Mouse (Mus musculus): ENCODE data around the gene Ntmt1. TPM values are rescaled to one million over a fixed set of nuclear protein-coding genes. Genes with fewer than 3 reads are reported as not detected.
A peak's percentile ranks its signal among the peaks of the same experiment; 100 is the strongest.

Gene Ntmt1
- polyA plus RNA-seq, 1 experiment from 2014 or later = 90.0 TPM

DNA sequence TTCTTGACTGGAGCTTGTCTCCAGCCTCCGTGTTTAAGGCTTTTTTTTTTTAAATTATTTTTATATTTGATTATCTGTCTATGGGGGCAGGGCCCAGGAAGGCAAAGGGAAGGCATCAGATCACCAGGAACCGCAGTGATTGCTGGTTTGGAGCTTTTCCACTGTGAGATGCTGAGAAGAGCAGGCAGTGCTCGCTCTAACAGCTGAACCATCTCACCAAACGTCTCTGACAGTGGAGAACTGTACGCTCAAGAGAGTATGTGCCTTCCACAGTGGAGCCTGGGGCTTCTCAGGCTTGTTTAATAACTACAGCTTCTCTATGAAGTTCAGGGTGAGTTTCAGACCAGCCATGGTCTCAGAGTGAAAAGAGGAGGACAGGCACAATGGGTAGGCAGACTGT lies 1.9 kb downstream of the Ntmt1 start:
- Histone ChIP-seq H3K9me3 (replicated peaks; ENCODE audit: control insufficient read depth, low read length) (no peaks in the 10 kb centered on the region), H3K27me3 (ENCODE audit: control insufficient read depth, insufficient read depth, low read length) (no peaks in the 10 kb centered on the region), H3K4me2 (ENCODE audit: low read depth, low read length) (peak overlapping the region; percentile 38), H3K9ac (ENCODE audit: low read length) (0 out of 2 replicates have a peak overlapping the region, but pooled peaks have one; percentile 1), H3K4me1 (ENCODE audit: control insufficient read depth, insufficient read depth, low read length) (peaks cover 17% of the 10 kb centered on the region), H3K27ac (ENCODE audit: low read length) (no peak overlapping the region), H3K36me3 (ENCODE audit: control insufficient read depth, insufficient read depth) (peaks cover 6% of the 10 kb centered on the region; the same call in 1 of the 2 replicates), H3K4me3 (ENCODE audit: low read length) (no peak overlapping the region)
- 66% methylated on average over 5 of the region's 5 CpGs for WGBS
- ATAC-seq (replicated peaks; ENCODE audit: extremely low read depth, insufficient read depth, low FRiP score) = no peak

DNA sequence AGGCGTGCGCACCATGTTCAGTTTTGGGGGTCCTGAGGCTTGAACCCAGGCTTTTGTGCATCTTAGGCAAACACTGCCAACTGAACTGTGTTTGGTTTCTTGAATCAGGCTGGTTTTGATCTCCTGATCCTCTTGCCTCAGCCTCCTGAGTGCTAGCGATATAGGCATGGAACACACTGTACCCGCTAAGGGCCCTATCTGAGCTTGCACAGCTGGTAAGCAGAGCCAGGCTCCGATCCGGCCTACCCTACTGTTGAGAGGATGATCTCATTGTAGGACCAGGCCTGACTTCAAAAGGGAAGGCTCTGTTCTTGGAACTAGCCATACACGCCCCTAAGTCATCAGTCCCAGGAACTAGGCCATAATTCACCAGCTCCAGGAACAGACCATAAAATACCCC lies 2.9 kb downstream of the Ntmt1 start:
- H3K36me3 ChIP-seq (ENCODE audit: control insufficient read depth, insufficient read depth) = peaks cover 10% of the 10 kb centered on the region
- H3K4me3 ChIP-seq (ENCODE audit: low read length) = no peak overlapping the region
- no peaks in the 10 kb centered on the region for H3K9me3 ChIP-seq (replicated peaks; ENCODE audit: control insufficient read depth, low read length)
- H3K27me3 ChIP-seq (ENCODE audit: control insufficient read depth, insufficient read depth, low read length) = no peaks in the 10 kb centered on the region
- ATAC-seq (replicated peaks; ENCODE audit: extremely low read depth, insufficient read depth, low FRiP score) = no peak
- WGBS = 78% methylated on average over 7 of the region's 7 CpGs
- no peak overlapping the region for H3K9ac ChIP-seq (ENCODE audit: low read length)
- peaks cover 17% of the 10 kb centered on the region for H3K4me1 ChIP-seq (ENCODE audit: control insufficient read depth, insufficient read depth, low read length)
- no peak overlapping the region for H3K27ac ChIP-seq (ENCODE audit: low read length)
- H3K4me2 ChIP-seq (ENCODE audit: low read depth, low read length) = no peak overlapping the region

DNA sequence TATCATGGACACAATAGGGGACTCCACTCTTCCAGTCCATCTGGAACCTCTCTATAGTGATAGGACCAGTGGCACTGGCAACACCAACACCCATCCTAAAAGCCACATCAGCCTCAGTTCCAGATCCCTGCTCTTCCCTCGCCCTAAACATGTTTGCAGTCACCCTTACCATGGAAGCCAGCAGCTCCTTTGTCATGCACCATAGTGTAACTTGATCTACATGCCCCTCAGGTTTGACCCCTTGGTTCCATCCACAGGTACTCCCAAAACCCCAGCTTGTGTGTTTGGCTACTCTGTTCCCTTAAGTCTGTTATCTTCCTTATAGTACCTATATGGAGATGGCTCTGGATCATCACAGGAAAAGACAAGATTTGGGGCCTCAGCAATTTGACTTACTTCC lies 8.8 kb downstream of the Ntmt1 start:
- H3K4me1 ChIP-seq (ENCODE audit: control insufficient read depth, insufficient read depth, low read length) = no peaks in the 10 kb centered on the region; the same call in 1 of the 2 replicates
- no peak overlapping the region for H3K4me2 ChIP-seq (ENCODE audit: low read depth, low read length)
- peaks cover 32% of the 10 kb centered on the region for H3K36me3 ChIP-seq (ENCODE audit: control insufficient read depth, insufficient read depth)
- ATAC-seq (replicated peaks; ENCODE audit: extremely low read depth, insufficient read depth, low FRiP score) = no peak
- H3K9ac ChIP-seq (ENCODE audit: low read length) = no peak overlapping the region
- no peak overlapping the region for H3K4me3 ChIP-seq (ENCODE audit: low read length)
- no peaks in the 10 kb centered on the region for H3K27me3 ChIP-seq (ENCODE audit: control insufficient read depth, insufficient read depth, low read length)
- WGBS = 91% methylated on average over 1 of the region's 1 CpGs
- H3K9me3 ChIP-seq (replicated peaks; ENCODE audit: control insufficient read depth, low read length) = peaks cover 6% of the 10 kb centered on the region
- H3K27ac ChIP-seq (ENCODE audit: low read length) = no peak overlapping the region

DNA sequence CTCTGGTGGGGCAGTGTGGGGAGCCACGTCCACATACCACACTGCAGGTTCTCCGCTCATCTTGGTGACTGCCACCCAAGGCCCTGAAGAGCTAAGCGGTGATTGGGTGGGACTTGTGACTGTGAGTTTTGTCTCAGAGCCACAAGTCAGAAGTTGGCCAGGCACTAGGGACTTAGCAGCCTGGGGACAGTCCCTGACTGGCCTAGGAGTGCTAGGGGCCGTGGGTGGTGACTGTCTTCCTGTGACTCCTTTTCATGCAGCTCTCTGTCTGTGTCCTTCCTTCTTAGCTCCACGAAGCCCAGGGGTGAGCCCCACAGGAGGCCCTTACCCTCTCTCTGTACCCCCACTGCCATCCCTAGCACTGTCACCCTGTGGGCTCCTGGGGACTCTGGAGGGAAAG lies 12.2 kb downstream of the Ntmt1 start:
- Histone ChIP-seq H3K36me3 (ENCODE audit: control insufficient read depth, insufficient read depth) (peaks cover 51% of the 10 kb centered on the region), H3K9ac (ENCODE audit: low read length) (0 out of 2 replicates have a peak overlapping the region, but pooled peaks have one; percentile 9), H3K27me3 (ENCODE audit: control insufficient read depth, insufficient read depth, low read length) (no peaks in the 10 kb centered on the region), H3K4me3 (ENCODE audit: low read length) (no peak overlapping the region), H3K9me3 (replicated peaks; ENCODE audit: control insufficient read depth, low read length) (peaks cover 6% of the 10 kb centered on the region), H3K27ac (ENCODE audit: low read length) (0 out of 2 replicates have a peak overlapping the region, but pooled peaks have one; percentile 12), H3K4me1 (ENCODE audit: control insufficient read depth, insufficient read depth, low read length) (peaks cover 8% of the 10 kb centered on the region; the same call in 1 of the 2 replicates), H3K4me2 (ENCODE audit: low read depth, low read length) (no peak overlapping the region)
- no peak for ATAC-seq (replicated peaks; ENCODE audit: extremely low read depth, insufficient read depth, low FRiP score)
- 85% methylated on average over 5 of the region's 5 CpGs for WGBS

DNA sequence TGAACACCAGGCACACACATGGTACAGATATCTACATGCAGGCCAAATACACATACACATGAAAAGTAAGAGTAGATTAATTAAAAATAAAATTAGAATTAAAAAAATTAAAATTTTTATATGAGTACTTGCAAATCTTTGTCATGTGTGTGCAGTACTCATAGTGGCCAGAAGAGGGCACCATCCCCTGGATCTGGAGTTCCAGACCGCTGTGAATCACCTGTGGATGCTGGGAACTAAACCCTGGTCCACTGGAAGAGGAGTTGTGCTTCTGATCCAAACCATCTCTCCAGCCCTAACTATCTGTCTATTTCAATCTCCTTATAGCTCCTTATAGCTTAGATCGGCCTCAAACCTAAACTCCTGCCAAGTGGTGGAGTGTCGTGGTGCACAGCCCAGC lies 13.4 kb downstream of the Ntmt1 start:
- Histone ChIP-seq H3K9ac (ENCODE audit: low read length) (no peak overlapping the region), H3K27ac (ENCODE audit: low read length) (no peak overlapping the region), H3K27me3 (ENCODE audit: control insufficient read depth, insufficient read depth, low read length) (no peaks in the 10 kb centered on the region), H3K9me3 (replicated peaks; ENCODE audit: control insufficient read depth, low read length) (peaks cover 6% of the 10 kb centered on the region), H3K36me3 (ENCODE audit: control insufficient read depth, insufficient read depth) (peaks cover 54% of the 10 kb centered on the region), H3K4me1 (ENCODE audit: control insufficient read depth, insufficient read depth, low read length) (peaks cover 8% of the 10 kb centered on the region; the same call in 1 of the 2 replicates), H3K4me2 (ENCODE audit: low read depth, low read length) (no peak overlapping the region), H3K4me3 (ENCODE audit: low read length) (no peak overlapping the region)
- WGBS = 92% methylated on average over 3 of the region's 3 CpGs
- no peak for ATAC-seq (replicated peaks; ENCODE audit: extremely low read depth, insufficient read depth, low FRiP score)

DNA sequence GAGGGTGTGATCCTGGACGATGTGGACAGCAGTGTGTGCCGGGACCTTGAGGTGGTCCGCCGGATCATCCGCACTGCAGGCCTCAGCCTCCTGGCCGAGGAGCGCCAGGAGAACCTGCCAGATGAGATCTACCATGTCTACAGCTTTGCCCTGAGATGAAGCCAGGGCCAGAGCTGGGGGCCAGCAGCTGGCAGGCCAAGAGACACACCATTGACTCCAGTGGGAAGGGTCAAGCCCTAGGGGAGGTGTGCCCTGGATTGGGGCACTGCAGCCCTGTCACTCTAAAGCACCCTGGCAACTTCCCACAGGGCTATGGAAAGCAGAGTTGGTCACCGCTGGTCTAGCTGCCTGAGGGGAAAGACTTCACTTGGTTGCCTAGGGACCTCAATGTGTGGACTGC lies 14.8 kb downstream of the Ntmt1 start:
- Histone ChIP-seq H3K27me3 (ENCODE audit: control insufficient read depth, insufficient read depth, low read length) (no peaks in the 10 kb centered on the region), H3K36me3 (ENCODE audit: control insufficient read depth, insufficient read depth) (peaks cover 47% of the 10 kb centered on the region), H3K4me1 (ENCODE audit: control insufficient read depth, insufficient read depth, low read length) (peaks cover 17% of the 10 kb centered on the region), H3K9me3 (replicated peaks; ENCODE audit: control insufficient read depth, low read length) (peaks cover 6% of the 10 kb centered on the region), H3K4me3 (ENCODE audit: low read length) (no peak overlapping the region), H3K9ac (ENCODE audit: low read length) (no peak overlapping the region), H3K4me2 (ENCODE audit: low read depth, low read length) (no peak overlapping the region), H3K27ac (ENCODE audit: low read length) (no peak overlapping the region)
- no peak for ATAC-seq (replicated peaks; ENCODE audit: extremely low read depth, insufficient read depth, low FRiP score)
- WGBS = 88% methylated on average over 8 of the region's 8 CpGs

DNA sequence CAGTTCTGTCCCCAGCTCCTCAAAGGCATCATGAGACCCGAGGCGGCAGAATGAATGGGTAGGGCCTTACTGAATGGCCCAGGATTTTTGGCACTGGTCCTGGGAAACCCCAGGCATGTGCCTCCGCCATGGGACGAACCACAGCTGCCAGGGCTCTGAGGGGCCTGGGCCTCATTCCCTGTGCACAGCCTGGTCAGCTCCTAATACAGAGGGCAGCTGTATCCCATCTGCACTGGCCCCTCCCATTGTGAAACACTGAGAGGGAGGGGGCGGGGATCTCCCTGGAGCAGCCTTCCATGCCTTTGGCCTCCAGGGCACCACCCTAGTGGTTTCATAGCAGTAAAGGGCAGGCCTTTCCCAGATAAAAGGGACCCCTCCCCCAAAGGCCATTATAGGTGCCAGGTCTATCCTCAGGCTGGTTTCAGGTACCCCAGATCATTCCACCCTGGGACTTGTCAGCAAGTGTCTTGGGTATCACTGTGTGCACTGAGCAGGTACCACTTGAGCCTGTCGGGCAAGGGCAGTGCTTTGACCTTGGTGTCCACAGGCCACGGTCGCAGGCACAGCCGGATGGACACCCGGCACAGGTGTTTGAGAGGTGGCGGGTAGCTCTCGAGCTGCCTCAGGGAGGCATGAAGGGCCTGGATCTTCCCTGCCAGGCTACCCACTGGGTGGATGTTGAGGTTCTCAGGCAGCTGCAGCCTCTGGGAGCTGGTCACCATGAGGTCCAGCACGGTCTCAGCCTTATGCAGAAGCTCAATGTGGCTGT lies 15.9 kb downstream of the Ntmt1 start:
- H3K9me3 ChIP-seq (replicated peaks; ENCODE audit: control insufficient read depth, low read length) = peaks cover 6% of the 10 kb centered on the region
- H3K36me3 ChIP-seq (ENCODE audit: control insufficient read depth, insufficient read depth) = peaks cover 47% of the 10 kb centered on the region
- WGBS = 52% methylated on average over 13 of the region's 13 CpGs
- H3K4me3 ChIP-seq (ENCODE audit: low read length) = no peak overlapping the region
- ATAC-seq (replicated peaks; ENCODE audit: extremely low read depth, insufficient read depth, low FRiP score) = 0 out of 2 replicates have a peak, but pooled peaks have one; percentile 26
- no peaks in the 10 kb centered on the region for H3K27me3 ChIP-seq (ENCODE audit: control insufficient read depth, insufficient read depth, low read length)
- 0 out of 2 replicates have a peak overlapping the region, but pooled peaks have one; percentile 20 for H3K9ac ChIP-seq (ENCODE audit: low read length)
- H3K4me2 ChIP-seq (ENCODE audit: low read depth, low read length) = no peak overlapping the region
- peaks cover 17% of the 10 kb centered on the region for H3K4me1 ChIP-seq (ENCODE audit: control insufficient read depth, insufficient read depth, low read length)
- peak overlapping the region; percentile 10; the same call in 1 of the 2 replicates for H3K27ac ChIP-seq (ENCODE audit: low read length)

DNA sequence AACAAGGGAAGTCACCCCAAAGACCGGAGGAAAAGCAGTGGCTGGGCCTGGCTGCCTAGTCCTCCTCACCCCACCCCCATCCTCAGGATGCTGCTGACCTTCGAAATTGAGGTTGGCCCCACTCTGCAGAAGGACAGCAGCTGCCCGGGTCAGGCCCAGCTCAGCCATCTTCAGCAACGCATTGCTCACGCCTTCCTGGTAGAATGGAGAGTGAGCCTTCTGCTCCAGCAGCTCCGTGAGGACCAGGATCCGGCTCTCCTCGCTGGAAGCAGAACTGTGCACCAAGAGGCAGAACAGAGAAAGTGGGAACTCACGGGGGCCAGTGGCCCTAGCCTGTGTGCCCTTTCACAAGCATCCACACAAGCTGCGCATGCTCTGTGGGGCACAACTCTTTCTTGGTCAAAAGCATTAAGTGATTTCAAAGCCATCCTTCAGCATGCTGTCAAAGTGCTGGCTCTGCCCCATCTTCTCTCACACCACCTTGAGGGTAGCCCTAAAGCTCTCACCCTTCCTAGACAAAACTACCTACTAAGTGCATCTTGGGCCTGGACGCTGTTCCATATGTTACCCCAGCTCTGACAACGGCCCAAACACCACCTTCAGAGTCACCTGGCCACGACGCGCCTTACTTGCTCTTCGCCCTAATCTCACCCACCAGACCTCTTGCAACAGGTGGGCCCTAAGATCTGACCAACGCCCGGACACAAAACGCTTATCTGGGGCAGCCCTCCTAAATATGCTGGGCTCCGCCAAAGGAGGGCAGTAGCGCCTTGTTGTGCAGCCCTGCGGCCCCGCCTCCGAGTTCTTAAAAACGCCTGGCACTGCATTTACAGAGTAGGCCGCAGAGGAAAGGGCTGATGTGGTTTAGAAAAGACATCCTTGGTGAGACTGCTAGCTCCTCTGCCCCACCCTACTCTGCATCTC lies 19.5 kb downstream of the Ntmt1 start:
- peaks cover 36% of the 10 kb centered on the region for H3K36me3 ChIP-seq (ENCODE audit: control insufficient read depth, insufficient read depth)
- peaks cover 17% of the 10 kb centered on the region for H3K4me1 ChIP-seq (ENCODE audit: control insufficient read depth, insufficient read depth, low read length)
- ATAC-seq (replicated peaks; ENCODE audit: extremely low read depth, insufficient read depth, low FRiP score) = no peak
- peak overlapping the region; percentile 48 for H3K27ac ChIP-seq (ENCODE audit: low read length)
- 30% methylated on average over 26 of the region's 26 CpGs for WGBS
- H3K27me3 ChIP-seq (ENCODE audit: control insufficient read depth, insufficient read depth, low read length) = no peaks in the 10 kb centered on the region
- H3K9me3 ChIP-seq (replicated peaks; ENCODE audit: control insufficient read depth, low read length) = no peaks in the 10 kb centered on the region
- H3K4me3 ChIP-seq (ENCODE audit: low read length) = peak overlapping the region; percentile 88
- peak overlapping the region; percentile 86 for H3K4me2 ChIP-seq (ENCODE audit: low read depth, low read length)
- peak overlapping the region; percentile 88 for H3K9ac ChIP-seq (ENCODE audit: low read length)
